Mouse (Mus musculus) common myeloid progenitor, adult 5-6 weeks (primary cell): ENCODE measurements at regions not wholly inside any gene's neighbourhood (a gene's known extent, or its start where the extent isn't known, plus 50 kb on each side); places are given as distances from the start of the nearest gene placed in this dataset.
"Not testable (repeated sequence)": the region's sequence is repeated elsewhere in the genome, so short reads cannot be mapped to it uniquely, and the experiment has no call there.

ENCODE experiments used
- ATAC-seq: replicated peaks from 2 replicates; pipeline ENCODE4 v1.8.0; 2016; ENCODE audit warnings: low read depth, mild to moderate bottlenecking, moderate TSS enrichment, inconsistent platforms; ENCODE audit not compliant: poor library complexity, severe bottlenecking

DNA sequence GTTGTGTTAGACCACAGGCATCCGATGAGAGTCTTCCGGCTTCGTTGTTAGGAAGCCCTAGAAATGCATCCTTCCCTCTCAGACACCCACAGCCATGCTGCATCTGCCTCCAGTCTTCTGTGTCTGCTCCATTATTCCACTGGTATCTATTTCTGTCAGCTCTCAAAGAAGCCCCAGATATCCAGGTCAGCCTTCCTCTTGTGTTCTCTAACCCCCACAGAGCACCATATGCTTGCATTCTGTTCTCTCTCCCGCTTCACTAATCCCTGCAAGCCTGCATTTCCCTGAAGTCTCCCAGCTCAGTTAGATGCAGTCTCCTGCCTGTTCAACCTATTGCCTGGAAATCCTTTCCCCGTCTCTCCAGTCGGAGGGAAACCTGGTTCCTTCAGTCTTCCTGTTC is 53.6 kb upstream of the Wdfy3 start:
- no peak for ATAC-seq

DNA sequence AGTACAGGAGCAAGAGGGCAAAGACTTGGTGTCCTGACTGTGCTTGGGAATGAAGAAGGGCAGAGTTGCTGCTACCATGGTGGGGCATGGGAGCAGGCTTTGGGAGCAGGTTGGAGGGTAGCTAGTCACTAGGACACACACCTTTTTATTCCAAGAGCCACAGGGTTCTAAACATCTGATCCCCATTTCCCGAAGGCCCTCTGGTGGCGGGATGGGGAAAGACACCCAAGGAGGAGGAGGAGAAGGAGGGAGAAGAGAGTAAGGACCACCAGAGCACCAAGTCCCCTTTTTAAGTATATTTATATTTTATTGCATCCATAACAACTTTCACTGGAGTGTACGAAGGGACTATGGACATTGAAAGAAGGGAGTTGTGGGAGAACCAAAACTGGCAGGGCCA is 57.0 kb upstream of the Wdfy3 start:
- peak; percentile 69; the same call in 1 of the 2 replicates for ATAC-seq

DNA sequence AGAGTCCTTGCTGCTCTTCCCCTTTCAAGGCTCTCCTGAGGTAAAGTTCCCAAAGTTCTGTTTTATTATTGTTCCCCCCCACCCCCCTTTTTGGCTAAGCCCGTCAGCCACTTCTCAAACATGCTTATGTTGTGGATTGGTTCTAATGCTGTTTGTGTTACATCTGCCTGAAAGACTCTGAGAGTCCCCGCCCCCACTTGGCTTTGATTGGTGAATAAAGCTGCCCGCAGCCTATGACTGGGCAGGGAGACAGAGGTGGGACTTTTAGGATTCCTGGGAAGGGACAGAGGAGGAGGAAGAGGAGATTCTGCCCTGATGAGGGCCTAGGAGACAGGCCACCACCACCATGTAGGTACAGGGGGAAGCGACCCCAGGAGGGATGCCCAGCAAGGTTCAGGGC is 78.3 kb upstream of the Wdfy3 start:
- ATAC-seq: no peak

DNA sequence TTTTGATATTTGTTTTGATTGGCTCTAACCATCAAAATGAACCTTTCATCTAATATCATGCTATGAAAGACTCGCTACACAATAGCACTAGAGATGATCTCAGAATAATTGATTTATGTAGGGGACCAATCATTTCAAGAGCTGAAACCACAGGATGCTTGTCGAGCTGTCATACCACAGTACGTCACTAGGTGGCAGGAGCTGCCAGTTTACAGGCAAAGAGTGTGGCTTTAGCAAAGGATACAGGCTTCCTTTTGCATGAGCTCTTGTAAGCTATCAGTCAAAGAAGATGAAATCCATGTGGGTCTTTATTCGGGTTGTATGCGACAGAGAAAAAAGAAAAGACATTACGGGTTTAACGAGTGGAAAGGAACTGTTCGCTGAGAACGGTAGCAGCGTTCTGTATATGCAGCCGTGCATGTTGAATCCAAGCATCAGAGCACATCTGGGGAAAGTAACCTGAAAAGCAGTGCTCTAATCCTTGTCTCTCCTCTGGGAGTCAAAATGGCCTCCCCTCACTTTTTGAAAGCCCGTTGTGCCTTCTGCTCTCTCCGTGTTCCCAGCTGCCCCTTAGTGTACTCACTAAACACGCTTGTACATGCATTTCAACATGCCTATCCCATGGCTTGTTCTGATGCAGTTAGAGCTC is 79.9 kb upstream of the Wdfy3 start:
- ATAC-seq: peak; percentile 83

DNA sequence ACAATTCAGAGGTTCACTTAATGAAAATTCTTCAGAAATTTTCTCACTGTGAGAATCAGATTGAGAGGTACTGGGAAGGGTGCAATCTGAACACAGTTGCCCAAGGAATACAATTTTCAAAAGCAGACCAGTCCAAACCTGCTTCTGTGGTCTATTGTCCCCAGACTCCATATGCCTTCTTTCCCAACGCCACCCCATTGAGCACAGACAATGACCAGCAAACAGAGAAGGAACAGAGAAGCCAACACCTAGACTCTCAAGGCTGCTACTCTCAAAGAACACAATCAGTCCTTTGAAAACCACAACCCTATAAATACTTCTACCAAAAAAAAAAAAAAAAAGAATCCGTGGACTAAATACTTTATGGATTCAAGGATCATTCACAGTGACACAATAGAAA is 89.9 kb upstream of the Wdfy3 start:
- no peak for ATAC-seq

DNA sequence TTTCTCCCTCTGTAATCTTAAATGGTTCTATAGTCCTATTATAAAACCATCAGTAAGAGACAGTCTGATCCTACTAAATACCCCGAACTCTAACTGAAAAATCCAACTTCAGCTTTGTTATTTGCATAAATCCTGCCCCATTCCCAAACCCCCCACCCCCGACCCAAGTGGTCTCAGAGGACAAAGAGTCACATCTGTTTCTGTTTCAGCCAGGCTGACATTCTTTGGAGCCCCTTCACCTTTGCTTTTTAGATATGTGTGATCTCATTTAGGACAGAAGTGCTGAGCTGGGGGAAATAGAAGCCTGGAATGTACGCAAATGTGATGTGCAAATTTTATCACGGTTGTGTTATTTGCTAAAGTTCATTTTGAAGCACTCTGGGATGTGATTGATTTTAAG is 98.3 kb upstream of the Wdfy3 start:
- ATAC-seq: no peak

DNA sequence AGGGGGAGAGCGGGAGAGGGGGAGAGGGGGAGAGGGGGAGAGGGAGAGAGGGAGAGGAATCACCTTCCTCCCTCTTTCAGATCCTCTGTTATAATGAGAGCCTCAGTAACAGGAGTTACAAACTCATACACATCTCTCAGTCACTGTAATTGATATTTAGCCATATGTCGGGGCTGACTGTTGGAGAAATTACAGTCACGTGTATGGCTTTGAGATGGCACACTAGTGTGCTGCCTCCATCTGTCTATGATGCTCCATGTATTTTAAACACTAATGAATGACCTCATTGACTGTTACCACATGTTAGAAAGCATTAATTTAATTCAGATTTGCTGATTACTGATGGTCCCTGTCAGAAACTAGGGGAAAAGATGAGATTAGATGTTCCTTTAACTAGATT is 102.1 kb upstream of the Wdfy3 start:
- no peak for ATAC-seq

DNA sequence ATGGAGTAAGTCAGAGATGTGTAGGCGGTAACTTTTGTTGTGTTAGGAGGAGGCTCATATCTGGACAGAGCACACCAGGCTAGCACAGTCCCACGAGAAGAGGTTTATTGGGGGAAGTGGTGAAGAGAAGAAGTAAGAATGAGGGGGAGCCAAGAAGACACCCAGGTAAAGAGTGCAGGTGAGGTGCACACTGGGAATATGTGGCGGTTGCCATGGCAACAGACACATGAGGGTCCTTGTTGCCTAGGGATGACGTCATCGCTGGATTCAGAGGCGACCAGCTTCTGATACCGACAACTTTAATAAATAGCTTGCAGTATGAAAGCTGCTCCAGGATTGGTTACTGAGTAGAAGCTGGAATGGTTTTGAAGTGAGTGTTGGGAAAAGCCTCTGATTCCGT is 110.5 kb upstream of the Wdfy3 start:
- ATAC-seq: no peak

DNA sequence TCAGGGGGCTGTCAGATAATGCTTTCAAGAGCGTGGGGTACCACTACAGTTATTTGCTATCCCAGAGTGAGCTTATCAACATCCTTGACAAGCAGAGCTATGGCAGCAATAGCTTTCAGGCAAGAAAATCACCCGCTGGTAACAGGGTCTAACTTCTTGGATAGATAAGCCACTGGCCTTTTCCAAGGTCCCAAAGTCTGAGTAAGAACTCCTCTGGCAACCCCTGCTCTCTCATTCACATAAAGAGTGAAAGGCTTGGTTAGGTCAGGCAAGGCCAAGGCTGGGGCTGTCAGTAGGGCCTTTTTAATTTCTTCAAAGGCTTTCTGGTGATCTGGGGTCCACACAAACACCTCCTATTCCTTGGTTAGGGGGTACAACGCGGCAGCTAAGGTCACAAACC is 119.2 kb upstream of the Wdfy3 start:
- ATAC-seq: not testable (repeated sequence)

DNA sequence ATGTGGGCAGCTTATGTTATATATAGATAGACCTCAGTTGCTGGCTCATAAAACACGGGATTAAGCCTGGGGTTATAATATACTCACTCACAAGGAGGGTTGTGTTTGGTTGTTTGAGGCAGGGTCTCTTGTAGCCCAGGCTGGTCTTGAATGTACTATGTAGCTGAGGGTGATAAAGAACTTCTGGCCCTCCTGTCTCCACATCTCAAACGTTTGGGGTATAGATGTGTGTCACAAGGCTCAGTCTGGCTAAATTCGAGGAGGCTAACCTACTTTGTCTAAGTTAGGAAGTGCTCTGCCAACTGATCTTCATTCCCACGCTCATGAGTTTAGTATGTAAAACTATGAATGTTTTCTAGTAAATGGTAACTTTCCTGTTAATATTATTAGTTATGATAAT is 136.7 kb upstream of the Wdfy3 start:
- no peak for ATAC-seq

DNA sequence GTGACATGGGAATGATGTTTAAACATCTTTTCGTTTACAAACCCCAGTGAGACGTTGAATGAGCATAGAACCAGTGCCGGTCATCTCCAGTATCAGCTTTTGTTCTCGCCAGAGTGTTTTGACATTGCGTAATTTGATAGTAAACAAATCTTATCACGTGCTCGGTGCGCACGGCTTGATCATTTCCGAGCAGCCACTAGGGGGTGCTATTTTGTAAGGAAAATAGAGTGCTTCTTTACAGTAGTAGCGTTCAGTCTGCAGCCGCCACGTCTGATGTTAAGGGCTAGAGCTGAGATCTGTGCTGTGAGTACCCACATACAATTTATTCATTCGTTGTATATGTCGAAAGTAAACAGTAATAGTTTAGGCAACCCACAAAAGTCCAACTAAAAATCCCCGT is 137.2 kb upstream of the Wdfy3 start:
- ATAC-seq: peak; percentile 90

DNA sequence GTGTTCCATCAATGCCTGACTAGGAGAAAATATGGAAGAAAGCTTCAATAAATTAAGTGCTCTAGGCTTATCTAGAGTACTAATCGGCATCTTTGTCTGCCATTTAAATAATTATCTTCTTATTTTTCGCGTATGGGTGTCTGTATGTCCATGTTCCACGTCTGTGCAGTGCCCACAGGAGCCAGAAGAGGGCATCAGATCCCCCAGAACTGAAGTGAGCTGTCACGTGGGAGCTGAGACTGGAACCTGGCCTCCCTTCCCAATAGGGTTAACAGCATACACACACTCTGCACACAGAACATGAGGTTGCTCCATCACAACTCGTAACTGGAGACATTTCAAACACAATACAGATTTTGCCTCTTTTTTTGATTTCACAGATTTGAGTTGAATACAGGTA is 143.4 kb upstream of the Wdfy3 start:
- no peak for ATAC-seq

DNA sequence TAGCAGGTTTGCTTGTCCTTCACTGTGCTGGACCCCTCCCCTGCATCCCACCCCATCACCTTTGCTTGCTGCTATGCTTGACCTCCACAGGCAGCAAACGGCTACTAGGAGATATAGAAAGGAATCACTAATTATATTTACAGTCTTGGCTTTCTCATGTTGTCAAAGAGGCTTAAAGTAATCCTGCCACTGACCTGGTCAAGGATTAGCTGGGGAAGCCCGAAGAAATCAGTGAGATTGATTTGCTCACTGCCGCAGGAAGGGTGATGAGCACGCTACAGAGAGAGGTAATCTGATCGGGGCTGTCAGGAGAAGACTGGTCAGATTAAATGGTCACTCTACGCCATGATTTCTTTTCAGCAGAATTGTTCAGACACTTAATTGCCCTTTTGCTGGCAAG is 157.4 kb upstream of the Wdfy3 start:
- ATAC-seq: no peak

DNA sequence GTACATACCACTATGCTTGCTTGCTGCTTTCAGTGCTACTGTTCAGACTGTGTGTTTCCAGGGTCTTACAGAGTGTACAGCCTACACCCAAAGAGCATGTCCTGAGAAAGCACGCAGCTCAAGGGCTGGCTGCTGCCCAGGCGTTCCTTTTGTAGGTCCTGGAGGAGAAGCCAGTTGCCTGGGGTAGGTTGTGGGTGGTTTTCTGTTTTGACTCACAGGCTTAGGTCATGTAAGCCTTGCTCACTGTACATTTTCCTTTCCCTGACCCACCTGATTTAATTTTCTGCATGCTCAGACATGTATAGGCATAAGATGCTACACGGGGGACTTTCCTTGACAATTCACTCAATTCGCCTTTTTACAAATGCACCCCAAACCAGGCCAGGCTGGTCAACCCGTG is 172.9 kb upstream of the Wdfy3 start:
- ATAC-seq: no peak

DNA sequence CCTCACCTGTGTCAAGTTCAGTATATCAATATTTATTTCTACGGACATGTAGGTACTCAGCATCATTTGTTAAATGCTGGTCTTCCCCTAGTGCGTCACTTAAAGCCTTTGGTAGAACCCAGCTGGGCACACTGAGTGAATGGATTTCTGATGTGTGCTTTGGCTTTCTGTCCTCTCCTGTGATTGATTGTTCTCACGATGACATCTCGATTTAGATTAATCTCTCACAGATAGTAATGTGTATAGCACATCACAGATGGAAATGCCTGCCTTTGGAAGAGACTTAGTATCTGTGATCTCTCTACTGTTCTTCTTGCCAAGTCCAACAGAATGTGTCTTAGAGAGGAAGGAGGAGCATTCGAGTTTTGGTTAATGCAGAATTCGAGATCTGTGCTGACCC is 175.0 kb upstream of the Wdfy3 start:
- no peak for ATAC-seq

DNA sequence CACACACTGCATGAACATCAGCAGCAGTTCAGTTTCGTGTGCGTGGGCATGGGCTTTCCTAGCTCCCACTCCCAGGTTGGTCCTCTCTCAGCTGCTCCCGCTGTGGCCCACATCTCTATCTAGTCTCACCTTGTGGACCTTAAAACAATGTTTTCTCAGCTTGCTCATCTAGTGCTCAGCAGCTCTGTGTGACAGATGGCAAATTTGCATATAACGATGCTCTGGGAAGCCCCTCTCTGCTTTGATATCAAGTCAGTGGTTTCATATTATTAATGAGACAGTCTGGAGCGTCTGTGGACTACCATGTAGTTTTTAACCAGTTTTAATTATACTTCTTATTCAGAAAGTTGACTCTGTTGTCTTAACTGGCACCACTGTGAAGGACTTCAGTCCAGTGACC is 179.0 kb upstream of the Wdfy3 start:
- no peak for ATAC-seq

DNA sequence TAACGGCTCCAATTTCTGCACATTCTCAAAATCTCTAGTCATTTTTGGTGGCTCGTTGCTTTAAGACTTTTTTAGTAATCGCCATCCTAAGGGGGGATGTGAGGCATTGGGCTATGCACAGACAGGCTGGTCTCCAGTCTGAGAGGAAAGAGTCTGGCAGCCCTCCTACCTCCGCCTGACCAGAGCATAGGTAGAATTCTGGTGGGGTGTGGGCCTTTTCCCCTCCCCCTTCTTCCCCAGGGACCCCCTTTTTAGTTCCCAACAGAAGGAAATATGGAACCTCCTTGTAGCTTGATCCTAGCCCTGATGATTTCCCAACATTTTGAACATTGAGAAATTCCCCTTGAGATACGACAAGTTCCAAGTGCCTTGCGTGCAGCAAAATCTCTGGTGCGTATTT is 181.4 kb upstream of the Wdfy3 start:
- no peak for ATAC-seq

DNA sequence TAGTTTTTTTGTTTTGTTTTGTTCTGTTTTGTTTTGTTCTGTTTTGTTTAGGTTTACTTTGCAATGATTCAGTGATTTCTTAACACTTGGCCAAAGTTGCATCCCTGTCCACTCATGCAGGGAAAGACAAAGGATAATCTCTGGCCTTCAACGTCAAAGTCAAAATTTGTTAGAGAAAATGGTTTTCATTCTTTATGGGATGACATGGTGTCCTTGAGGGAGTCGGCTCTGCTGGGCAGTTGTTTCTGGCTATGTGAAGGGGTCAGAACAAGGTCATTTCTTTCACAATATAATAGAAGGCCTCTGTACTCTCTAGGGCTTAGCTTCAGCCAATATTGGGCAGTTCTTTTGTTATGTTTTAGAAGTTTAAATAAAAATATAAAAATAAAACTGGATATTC is 184.1 kb upstream of the Wdfy3 start:
- no peak for ATAC-seq

DNA sequence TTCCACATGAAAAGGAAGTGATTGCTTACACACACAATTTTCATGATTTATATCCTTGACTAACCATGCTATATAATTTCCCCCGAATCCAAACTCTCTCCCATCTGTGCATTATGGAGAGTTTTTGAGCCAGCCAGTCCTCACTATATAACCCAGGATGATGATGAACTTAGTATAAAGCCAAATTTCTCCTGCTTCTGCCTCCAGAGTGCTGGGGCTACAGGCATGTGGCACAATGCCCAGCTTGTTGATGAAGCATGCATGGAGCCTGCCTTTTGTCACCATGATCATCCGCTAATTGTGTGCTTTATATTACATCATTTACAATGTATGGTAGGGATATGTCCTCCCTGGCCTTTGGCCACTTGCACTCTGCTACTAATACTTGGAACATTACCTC is 187.4 kb upstream of the Wdfy3 start:
- ATAC-seq: no peak

DNA sequence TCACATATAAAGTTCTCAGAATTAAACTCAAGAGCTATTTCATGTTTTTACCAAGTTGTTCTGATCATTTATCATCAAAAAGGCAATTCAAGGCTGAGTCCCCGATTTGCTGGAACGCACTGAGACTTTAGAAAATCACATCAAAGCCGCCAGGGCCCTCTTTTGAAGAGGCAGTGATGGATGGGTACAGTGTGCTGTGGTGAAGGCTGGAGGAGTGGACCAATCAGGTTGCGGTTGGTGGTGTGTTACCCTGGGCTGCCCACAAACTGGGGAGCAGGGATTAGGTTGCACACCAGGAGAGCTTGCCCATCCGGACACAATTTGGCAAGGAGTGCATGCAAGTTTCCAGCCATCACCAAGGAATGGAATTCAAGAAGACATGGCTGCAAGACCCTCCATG is 191.9 kb upstream of the Wdfy3 start:
- no peak for ATAC-seq

DNA sequence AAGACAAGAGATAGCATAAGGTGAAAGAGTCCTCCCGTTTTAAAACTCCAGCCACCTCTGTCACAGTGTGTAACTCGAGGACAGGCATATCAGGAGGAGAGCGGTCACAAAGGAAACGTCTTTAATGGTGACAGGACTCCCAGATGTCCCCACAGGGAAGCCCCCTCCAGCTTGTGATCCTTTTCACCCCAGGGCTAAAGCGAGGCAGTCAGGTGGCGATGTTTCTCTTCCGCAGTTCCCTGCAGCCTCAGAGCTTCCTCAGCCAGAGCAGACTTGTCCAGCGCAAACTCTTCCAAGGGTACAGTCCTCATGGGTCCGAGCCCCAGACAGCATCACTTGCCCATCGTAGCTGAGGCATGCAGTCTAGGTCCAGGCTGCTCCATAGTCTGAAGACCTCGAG is 196.7 kb upstream of the Wdfy3 start:
- ATAC-seq: no peak

DNA sequence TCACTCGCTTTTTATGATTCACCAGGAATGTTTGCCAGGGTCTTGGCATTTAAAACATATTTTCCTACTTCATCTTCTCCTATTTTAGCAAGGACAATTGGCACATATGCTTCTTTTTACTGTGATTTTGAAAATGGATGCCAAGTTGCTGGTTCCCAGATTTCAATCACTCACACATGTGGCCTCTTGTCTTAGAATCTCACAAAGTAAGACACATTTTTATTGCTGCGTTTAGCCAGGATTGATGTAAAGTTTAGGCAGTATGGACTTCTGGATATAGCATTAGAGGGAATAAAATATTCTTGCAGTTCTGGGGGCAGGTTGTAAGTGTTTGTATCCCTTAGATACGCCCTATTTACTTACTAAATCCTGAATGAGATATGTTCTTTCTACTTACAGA is 197.4 kb upstream of the Wdfy3 start:
- ATAC-seq: no peak

DNA sequence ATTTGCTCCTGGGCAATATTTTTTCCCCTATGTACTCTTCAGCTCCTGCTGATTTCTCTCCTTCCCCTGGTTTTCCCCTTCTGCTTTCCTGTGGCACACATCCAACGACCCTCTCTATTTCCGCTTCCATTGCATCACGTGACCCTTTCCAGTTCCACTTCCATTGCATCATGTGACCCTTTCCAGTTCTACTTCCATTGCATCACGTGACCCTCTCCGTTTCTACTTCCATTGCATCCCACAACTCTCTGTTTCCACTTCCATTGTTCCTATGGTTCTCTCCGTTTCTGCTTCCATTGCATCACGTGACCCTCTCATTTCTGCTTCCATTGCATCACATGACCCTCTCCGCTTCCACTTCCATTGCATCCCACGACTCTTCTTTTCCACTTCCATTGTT is 199.5 kb upstream of the Wdfy3 start:
- ATAC-seq: no peak
